Mouse (Mus musculus) right cerebral cortex, postnatal 10 days (tissue): ENCODE results near the gene Wdr3.
A peak's percentile ranks its signal among the peaks of the same experiment; 100 is the strongest.

Experiments used
- DNase-seq, 2 experiments: peaks; one replicate each; pipeline ENCODE4 v3.0.0; 2021; ENCODE audit warnings: low spot score in 2 of 2

The Wdr3 gene

DNA sequence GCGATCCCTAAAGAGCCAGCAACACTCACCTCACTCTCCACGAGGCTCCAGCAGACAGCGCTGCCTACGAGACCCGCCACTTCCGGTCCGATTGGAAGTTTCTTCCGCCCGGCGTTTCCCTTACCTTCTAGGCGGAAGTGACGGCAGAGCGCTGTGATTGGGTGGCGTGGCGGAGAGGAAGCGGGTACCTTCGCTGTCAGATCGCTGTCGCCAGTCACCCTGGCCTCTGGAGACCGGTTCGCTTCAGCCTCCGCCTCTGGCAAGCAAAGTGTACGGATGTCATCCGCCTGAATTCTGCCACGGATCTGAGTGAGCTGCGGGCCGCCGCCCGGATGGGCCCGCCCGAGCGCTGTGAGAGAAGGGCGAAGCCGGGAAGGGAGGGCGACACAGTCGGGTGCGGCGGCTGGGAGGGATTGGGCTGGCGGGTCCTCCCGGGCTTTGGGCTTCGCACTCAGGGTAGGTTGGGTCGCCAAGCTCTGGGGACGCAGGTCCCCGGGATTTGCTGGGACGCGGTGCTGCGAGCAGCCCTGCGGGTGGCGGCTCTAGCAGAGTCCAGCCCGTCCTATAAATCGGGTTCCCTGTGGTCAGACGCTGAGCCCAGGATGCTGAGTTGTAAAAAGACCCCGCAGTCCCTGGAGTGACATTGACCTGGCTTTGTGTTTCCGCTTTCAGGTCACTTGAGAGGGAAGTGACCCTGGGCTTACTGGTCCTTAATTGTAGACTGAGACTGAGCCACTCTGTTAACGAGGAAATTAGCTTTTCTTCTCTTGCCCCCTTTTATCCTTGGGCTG, at the start of gene Wdr3, which contains the start of gene Gdap2:
Wdr3 (minus strand) TSS at position 93 of the 791 bp plus-strand sequence.
Gdap2 (plus strand) TSS at position 67 of the 791 bp plus-strand sequence.
- peak; percentile 97 for DNase-seq

DNA sequence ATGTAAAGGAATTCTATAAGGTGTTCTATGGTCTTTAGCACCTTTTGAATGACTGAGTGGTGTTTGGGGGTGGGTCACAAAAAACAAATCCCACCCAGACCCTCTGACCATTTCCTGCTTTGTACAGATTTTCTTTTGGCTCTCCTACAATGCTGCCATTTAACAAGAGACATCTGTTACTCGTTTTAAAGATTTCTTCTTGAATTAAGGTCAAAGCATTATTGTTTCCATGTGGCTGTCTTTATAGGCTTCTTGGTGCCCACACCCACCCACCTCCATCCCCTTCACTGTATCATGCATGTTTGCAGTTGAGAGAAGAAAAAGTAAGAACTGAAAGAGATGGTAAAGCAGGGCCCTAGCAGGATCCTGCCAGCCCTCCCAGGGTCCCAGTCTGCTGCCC, 44.8 kb upstream of the Wdr3 start:
- no peak for DNase-seq

DNA sequence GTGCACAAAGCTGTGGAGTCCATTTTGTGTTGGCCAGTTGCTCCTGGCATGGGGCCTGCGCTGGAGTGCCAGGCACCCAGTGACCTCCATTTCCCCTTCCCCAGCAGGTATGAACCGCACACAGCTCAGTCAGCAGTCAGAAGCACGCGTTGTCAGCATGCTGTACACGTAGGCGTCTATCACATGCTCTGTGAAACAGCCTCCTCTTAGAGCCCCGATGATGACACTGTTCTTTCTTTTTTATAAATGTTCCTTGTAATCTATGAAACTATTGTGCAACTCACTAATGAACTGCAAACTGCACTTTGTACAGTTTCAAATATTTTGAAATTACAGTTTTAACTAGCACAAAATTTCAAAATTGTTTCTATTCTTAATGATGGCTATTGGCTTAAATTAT, 39.3 kb upstream of the Wdr3 start:
- DNase-seq: no peak

DNA sequence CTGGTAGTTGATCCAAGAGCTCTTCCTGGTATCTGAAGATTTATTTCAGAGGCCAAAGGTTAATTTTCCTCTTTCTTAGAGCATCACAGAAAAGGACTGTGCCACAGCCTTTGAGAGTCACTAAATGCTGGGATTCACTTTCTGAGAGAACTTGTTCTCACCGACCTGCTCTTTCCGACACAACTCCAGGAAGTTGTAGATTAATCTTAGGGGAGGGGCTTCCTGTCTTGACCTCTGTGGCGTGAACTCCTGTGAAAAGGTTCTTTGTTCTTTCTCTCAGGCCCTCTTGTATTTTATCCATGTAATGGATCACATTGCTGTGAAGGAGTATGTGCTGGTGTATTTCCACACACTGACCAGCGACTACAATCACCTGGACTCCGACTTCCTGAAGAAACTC, 32.0 kb upstream of the Wdr3 start:
- no peak for DNase-seq

DNA sequence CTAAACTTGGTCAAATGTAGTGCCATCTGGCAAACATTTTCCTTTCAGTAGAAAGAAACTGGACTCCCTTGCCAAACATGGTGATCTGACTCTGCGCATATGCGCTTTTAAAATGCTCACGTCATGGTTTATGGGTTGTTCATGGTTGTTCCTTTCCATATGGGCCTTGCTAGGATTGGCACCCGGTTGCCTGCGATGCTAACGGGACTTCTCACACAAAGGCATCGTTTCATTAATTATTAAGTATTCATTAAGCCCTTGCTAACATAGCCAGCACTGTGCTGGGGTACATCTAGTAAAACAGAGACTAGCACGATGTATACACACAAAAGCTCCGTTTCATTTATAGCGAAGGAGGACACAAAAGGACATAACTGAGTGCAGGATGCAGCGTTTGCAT, 27.7 kb upstream of the Wdr3 start:
- DNase-seq: no peak

DNA sequence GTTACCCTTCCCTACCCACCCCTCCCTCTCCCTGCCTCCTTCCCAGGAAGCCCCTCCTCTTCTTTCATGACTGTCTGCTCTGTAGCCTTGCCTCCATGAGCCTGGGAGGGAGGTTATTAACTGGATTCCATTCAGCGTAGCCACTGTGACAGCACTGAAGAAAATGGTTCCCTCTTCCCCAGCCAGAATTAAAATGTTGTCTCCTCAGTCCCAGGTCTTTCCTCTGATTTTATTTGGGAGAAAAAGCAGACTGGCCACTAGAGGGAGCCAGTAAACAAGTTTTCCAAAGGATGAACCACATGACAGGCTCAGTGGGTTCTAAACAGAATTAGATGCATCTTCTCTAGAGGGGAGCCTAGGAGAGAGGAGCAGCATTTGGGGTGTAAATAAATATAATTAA, 27.2 kb upstream of the Wdr3 start:
- peak; percentile 79 to 81 for DNase-seq

DNA sequence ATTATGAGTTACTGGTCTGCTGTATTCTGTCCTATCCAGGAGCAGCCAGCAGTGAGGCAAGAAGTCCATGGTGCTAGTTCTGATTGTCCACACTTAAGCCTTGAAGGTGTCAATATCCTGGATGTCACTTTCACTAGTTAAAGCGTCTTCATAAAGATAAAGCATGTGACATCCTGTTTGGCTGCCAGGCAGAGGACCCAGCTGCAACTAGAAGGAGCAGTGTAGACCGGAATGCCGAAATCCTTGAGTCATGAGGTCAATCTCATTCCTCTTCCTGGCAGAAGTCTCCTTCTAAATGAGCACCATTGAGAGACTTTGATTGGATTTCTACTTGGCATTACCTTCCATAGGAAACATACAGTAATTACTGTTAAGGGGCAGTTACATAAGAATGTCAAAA, 18.3 kb upstream of the Wdr3 start:
- no peak for DNase-seq

DNA sequence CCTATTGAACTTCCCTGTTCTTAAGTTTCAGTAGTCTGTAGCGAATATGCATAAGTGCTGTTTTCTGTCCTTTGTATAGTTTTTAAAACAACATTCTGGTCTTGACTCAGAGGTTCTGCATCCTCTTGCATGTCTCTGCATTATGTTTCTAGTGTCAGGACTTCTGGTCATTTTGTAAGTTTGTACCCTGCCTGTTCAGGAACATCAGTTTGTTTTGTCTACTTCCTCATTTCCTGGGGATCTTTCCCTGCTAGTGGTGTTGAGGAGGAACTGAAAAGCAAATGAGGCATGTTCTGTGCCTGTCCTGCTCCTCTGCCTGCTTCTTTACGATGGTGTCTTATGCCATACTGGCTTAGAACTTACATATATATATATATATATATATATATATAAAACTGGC, 13.8 kb upstream of the Wdr3 start:
- no peak for DNase-seq

DNA sequence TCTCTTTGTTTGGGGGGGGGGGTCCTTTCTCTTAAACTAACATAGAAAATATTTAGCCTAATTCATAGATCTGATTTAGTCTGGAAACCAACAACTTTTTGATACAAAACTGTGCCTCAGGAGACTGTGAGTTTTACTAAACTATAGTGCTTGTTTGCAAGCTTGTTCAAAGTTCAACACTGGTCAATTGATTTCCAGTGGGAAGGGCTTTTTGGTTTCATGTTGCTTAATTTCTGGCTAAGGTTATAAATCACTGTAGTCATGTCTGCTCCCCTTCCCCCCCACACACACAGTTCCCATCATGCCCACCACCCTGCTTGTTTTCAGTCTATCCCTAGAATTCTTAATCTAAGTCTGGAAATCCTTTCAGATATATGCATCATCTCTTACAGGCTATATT, 2.8 kb upstream of the Wdr3 start:
- no peak for DNase-seq

DNA sequence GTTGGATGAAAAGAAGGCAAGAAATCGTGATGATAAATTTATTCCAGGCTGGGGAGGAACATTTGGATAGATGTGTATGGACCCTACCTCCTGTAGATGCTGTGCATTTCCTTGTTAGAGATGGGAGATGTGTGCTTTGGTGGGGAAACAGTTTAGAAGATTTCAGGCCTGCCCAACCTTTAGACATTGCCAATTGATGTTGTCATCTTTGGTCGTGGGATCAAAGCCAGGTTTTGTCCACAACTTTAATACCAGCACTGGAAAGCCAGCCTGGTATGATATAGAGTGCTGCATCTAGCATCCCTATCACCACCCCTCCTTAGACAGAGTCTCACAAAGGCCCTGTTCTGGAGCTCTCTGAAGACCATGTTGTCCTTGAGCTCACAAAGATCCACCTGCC, 1.3 kb upstream of the Wdr3 start:
- DNase-seq: no peak

DNA sequence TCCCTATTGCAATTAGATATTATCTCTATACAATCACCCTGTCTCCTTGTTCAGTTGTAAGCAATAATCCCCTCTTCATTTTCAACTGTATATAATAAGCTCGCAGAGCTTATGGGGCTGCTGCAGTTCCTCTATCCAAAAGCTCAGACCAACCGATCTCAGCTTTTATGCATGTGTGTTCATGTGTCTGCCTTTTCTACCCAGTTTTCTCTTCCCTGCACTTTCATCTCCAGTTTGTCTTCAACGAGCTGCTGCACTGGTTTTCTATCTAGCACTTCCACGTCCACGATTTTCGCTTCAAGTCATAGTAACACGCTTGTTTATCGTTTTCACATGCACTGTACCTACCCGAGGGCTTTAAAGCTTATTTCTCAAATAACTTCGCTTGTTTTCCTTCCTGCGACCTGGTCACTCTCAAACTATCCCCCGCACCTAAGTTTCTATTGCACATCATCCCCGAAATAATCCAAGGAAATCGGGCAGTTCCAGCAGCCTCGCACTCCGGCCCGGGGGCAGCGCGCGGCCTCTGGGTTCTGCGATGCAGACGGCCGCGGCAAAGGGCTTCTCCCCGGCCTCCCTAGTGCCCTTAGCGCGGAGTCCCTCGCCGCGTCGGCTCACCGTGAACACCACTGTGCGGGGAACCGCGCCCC, 417 bp downstream of the Wdr3 start:
- no peak for DNase-seq

DNA sequence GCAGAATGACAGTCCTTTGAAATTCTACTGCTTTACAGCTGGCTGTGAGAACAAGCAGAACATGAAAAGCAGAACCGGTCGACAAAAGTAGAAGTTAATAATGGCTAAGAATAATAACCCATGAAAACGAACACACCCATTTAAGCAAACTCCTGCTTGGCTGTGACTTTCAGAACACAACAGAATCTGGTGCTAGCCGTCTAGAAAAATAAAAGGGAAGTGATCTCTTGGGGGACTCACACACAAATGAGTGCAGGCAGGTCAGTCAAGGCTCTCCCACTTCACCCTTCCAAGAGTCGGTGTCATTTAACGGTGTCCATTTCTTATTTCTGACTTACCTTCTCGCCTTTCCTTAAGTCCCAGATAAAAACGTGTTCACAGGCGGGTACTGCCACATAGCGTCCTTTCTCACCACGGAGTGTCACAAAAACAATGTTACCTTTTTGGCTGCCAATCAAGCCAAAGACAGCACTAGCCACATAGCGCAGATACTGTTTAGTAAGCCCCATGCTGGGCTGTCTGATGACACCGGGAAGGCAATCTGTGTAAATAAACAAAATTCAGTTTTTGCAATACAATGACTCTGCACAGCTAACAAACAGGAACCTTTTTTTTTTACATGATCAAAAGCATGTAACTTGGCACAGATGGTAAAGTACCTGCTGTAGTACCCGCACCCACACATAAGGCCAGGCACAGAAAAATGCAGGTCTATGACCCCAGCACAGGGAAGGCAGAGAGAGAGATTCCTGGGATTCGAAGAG, 1.3 kb downstream of the Wdr3 start:
- DNase-seq: no peak

DNA sequence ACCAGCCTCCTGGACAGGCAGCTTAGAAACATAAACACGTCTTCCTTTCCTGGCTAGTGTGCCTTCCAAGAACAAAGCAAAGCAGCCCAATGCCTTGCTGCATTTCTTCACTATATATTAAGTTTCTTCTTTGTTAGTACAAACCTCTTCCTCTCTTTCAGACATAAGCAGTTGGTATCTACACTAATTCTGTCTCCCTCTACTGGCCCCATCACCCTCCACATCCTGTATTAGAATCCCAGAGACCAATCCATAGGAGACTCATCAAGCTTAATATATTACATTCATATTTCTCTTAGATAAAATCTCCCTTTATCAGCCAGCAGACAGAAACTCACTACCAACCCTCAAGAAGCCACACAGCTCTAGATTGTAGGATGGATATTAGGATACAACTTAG, 39.8 kb downstream of the Wdr3 start:
- no peak for DNase-seq

DNA sequence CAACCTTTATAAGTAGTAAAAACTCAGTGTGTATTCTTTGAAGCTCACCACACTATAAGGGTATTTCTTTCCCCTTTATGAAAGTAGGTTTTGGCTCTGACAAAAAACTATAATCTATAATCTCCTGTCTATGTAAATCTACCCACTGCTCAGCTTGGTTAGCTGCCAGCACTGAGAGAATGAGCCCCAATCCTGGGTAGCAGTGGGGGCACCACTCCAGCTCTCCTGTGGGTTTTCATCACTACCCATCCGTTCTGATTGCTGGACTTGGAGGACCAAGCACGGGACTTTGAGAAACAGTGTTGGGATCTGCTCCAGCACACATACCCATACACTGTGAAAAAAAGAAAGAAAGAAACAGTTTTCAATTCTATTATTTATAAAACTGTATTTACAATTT, 40.2 kb downstream of the Wdr3 start:
- no peak for DNase-seq

DNA sequence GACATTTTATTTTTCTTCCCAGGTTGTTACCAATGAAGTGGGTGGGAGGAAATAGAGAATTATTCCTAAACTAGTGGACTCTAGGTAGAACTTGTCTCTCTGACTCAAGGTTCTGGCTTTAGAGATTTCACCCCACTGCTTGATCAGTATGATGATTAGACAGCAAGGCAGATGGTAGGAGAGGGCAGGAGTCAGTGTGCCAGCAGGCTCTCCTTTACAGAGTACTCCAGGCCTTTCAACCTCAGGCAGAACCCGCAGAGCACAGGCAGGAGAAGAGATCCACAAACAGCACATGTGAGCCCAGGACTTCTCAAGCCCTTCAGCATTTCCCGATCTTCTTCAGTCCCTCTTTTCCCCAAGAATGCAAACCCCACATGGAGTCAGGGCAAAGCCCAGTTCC, 43.5 kb downstream of the Wdr3 start:
- DNase-seq: no peak

DNA sequence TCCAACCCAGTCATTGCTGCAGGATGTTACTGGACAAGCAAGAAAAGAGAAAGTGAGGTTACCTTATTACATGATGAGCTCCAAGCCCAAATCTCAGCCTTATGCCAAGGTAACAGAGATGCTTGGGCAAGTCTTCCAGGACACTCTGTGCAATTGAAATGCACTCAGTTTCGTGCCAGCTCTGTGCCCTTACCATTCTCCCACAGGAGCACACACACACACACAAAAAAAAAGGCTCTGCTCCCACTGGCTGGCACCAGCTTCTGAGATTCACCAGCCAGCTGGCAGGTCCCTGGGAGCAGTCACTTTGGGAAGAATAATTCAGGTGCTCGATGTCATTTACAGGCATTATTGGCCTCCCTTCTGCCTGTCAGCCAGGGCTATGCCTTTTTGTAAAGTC, 55.5 kb downstream of the Wdr3 start:
- DNase-seq: no peak

DNA sequence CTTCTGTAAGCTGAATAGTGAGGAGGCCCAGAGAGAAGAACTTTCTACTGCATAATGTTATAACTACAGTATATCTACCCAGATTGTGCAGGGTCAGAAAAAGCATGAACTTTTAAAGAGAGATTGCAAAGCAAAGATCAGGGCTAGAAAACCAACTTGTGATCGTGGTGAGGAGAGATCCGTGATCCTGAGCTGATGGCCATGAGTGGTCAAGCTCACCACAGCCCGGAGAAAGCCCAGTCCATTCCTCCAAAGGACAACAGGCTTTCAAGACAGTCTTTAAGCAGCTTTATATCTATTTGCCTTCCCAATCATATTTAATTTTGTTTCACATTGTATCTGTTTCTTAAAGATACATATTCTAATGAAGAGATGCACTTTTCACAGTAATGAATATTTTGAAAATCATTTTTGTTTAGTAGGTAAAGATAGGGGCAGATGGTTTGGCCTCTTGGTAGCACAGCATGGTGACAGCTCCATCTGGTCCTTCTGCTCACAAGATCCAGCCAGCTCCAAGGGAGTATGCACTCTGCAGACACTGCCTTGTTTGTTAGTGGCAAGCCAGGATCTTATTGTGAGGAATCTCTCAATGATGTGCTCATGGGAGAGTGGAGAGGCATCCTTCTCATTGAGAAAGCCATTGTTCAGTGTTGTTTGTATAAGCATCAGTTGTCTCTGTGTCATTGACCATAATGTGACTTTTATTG, 59.7 kb downstream of the Wdr3 start:
- no peak for DNase-seq
